Mouse (Mus musculus) layer of hippocampus, postnatal 36 days (tissue): ENCODE data around the gene Mterf2. TPM values are rescaled to one million over a fixed set of nuclear protein-coding genes. Genes with fewer than 3 reads are reported as not detected.
A peak's percentile ranks its signal among the peaks of the same experiment; 100 is the strongest.

ENCODE experiments used
- DNase-seq, 2 experiments: peaks; one replicate each; pipeline ENCODE4 v3.0.0; 2022
- total RNA-seq, 2 experiments: library from RNA; stranded (reverse); gene quantifications; 2 replicates each; pipeline ENCODE4 v1.2.3; 2021

Gene Mterf2
- total RNA-seq: 10 to 100 TPM; 16.0 to 18.9 TPM

DNA sequence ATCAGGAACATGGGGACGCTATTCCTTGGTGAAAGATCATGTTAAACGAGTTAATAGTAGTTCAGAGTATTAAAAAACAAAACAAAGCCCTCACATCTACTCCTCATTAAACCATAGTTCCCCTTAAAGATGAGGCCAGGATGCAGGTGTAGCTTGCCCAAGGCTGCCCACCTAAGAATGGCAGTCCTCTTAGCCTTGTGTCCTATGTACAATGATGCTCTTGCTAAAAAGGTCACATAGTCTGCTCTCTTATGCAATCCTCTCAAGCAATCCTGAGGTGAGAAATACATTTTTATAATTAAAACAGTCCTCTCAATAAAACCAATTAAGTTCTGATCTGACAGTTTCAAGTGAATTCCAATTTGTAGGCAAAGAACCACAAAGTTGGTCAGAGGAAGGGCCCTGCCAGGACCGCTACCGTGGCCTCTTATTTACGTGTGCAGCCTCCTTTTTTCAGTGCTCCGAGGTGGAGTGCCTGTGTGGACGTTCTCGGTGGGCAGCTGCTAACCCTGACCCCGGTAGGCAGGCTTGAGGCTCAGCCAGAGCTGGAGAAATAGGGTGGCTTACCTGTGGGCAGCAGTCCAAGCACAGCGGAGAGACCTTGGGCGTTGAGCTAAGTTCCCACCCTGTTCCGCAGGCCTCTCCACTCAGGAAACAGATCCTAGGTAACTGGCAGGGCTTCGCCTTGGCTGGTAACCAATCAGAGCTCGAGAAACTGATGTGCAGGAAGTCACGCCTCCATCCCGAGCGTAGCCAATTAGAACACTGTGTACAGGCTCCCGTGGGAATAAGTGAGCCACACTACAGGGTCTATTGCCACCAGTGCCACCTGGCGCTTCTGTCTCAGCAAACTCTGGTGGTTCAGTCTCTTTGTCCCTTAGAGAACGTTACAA lies at the start of gene Mterf2:
Gene Mterf2 (minus strand): TSS at position 633 of the 893 bp plus-strand sequence.
- DNase-seq: peak; percentile 91 to 93

DNA sequence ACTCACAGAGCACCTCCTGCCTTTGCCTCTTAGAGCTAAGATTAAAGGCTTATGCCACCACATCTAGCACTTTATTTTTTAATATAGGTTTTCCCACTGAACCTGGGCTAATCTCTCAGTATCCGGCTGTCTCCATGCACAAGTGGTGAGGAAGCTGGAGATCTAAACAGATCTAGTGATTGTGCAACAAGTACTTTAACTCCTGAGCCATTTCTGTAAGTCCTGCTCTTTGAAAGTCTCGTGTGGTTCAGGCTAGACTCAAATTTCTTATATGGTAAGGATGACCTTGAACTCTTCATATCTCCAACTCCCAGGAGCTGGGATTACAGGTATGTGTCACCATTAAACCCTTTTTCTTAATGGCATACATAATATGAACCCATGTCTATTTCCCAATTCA lies 48.8 kb upstream of the Mterf2 start:
- DNase-seq: no peak

DNA sequence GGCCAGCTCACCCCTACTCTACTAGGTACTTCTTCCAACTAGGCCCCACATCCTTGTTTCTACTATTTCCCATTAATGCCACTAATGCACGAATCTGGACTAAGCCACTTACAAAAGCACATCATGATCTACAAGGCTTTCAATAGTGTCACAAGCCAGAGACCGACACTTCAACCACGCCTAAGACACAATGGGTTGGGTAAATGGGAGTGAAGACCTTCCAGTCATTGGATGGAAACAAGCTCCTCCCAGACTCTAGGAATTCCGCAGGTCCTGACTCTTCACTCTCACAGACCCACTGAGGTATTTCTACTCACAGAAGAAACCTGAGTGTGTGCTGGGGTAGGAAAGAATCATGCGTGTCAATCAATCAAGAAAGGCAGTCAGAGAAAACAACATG lies 37.5 kb upstream of the Mterf2 start:
- DNase-seq: no peak

DNA sequence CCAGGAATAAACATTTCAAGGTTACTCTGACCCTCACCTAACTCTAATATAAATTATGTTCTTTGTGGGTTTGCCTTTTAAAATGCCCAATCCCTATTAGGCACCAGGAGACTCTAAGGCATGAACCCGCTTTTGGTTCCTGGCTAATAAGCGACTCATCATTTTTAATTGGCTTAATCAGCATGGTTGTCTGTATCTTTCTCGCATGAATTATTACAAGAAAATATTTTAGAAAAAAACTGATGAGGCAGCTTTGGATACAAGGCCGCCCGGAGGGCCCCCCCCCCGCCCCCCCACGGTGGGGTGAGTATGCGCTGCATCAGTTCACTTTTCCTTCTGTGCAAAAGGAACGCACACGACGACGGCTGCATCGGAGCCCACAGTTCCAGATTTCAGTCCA lies 37.0 kb upstream of the Mterf2 start:
- DNase-seq: no peak

DNA sequence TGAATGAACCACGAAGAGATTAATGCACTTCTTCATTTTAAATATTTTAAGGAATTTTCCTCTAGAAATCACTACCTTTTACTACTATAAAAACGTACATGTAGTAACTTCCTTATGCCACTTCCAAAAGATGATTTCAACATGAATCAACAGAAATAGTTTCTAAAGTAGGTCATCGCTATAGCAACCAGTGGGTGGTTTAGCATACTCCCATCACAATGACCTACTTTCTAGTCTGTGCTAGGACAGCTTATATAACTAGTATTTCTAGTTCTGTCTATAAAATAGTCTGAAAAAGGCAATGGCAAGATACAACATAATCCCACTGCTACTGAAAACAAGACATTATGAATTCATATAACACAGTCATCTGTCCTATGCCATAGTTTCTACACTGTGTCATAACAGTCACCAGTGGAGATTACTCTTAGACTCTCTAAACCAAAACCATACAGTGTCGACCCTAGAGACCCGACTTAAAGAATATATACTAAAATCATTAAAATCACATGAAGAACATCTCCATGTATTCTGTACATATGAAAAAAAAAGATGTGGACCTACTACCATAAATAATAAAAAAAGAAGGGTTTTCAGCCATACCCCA lies 34.0 kb upstream of the Mterf2 start:
- DNase-seq: no peak

DNA sequence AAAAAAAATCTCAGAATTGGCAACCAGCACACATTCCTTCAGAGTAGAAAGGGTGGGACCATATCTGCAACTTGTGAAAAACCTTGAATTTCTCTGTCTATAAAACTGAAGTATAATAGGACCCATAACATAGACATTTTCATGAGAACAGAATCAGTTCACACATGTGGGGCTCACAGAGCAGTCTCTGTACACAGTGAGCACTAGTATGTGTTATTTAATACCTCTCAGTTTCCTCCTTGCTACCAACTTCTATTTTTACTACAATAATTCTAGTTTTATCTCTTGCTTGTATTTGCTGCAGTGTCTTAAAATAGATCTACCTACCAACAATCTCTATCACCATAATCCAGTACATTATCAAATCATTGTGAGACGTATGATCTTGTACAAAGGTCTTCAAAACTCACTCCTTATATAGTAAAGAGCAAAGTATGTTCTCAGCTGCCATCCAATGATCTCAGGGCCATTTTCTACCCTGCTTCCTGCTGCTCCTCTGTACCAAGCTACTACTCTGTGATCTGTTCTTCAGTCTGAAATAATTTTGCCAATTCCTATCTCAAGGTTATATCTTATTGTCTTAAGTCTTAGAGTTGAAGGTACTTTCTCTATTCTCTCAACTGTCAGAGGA lies 32.3 kb upstream of the Mterf2 start:
- no peak for DNase-seq

DNA sequence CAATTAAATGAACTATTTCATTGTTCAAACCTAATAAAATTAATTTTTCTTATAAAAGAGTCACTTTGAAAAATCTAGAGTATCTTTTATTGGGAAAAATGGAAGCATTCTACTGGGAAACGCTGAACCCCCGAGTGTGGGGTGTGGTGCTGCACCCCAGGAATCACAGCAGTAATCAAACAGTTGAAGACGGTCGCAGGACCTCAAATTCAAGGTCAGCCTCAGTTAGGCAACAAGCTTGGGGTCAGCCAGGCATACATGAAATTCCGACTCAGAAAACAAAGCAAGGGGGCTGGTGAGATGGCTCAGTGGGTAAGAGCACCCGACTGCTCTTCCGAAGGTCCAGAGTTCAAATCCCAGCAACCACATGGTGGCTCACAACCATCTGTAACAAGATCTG lies 29.6 kb upstream of the Mterf2 start:
- DNase-seq: no peak

DNA sequence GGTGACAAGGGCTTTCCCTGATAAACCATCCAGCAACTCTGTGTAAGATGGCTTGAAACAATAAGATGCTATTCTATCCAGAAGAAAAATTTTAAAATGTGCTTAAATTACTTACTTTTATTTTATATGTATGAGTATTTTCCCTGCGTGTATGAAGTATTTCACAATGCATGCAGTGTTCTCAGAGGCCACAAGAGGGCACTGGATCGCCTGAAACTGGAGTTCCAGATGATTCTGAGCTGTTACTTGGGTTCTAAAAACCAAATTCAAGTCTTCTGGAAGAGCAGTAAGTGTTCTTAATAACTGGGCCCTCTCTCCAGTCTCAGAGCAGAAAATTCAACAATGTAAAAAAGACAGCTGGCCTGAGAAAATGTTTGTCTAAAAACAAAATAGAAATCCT lies 26.4 kb upstream of the Mterf2 start:
- peak; percentile 22 to 50 for DNase-seq

DNA sequence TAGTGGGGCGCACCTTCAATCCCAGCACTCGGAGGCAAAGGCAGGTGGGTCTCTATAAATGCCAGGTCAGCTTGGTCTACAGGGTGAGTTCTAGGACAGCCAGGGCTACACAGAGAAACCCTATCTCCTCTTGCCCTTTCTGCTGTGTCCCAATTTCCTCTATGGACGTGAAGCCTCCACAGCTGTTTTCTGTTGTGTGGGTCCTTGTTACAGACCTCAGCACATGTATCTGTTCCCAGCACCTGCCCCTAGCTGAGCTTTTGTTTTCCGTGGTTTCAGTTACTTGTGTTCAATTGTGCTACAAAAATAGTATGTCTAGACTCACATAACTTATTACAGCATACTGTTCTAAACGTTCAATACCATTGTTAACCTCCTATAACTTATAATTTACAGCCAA lies 21.4 kb upstream of the Mterf2 start:
- DNase-seq: no peak

DNA sequence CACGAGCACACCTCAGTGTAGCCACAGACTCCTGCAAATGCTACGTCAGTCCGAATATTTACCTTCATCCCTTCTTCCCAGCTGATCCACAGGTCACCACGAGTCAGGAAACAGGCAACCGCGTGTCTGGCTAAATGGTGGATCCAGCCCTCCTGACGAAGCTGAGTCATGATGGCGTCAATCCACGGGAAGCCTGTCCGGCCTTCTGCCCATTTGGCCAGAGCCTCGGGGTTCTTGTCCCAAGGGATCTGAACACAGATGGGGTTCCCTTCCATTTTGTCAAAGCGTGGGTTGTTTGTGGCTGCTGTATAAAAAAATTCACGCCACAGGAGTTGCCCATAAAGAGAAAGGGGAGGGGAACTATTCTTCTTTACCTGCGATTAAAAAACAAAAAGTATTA lies 18.5 kb upstream of the Mterf2 start:
- no peak for DNase-seq

DNA sequence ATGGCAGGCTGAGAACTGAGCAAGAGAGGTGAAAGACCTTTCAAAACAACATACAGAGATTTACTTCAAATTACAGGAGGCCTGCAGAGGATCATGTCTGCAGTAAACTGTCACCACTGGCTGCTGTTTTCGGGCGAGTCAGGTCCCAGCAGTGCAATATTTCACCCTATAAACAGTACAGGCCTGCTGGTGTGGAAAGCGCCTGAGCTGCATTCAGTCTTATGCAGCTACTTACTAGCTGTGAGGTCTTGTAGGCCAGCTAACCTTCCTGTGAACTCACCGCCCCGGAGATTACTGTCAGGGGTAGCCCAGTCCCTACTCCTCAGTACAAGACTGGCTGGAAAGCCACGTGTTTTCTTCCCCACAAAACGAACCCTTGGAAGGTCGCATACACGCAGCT lies 13.6 kb upstream of the Mterf2 start:
- DNase-seq: no peak

DNA sequence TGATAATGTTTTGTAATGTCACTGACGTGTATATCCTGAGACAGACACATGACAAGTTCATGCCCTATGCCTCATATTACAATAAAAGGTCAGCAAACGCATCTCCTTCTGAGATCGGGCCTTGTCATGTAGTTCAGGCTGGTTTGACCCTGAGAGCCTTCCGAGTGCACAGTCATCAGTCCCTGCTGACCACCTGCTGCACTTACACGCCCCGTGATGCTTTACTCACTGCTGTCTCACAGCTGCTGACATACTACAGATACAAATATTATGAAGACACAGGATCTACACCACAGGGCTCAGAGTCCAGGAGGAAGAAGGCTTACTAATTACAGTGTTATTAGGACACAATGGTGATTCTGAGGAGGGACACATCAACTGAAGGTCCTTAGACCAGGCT lies 8.7 kb upstream of the Mterf2 start:
- no peak for DNase-seq

DNA sequence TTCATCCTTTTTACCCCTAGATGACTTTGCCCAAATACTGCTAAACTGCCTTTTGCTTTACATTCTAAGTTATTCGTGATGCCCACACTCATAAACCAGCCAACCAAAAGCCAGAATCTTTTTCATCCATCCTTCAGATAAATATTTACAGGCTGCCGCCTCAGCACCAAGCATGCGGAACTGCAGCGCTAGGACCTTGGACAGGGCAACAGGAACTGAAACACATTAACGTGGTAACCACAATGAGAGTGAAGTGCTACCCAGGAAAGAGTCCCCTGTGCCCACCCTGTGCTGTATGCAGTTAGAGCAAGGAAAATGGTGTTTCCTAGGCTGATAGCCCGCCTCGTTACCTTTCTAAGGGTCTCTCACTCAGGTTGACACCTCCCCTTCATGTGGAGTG lies 626 bp upstream of the Mterf2 start:
- DNase-seq: no peak

DNA sequence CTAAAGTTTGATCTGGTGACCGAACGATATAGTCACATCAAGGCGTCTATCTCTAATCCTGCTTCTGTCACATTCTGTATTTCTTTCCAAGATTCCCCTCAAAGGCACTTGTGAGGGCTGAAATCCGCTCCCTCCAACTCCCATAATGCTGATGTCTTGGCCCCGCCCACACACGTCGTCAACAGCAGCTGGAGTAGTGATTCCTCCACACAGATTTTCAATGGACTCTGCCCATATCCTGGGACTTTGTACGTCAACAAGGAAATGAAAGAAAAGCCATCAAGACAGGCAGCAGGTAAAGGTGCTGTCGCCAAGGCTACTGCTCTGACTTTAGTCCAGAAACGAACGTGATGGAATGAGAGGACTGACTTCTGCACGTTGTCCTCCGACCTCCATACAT lies 2.6 kb downstream of the Mterf2 start:
- DNase-seq: no peak

DNA sequence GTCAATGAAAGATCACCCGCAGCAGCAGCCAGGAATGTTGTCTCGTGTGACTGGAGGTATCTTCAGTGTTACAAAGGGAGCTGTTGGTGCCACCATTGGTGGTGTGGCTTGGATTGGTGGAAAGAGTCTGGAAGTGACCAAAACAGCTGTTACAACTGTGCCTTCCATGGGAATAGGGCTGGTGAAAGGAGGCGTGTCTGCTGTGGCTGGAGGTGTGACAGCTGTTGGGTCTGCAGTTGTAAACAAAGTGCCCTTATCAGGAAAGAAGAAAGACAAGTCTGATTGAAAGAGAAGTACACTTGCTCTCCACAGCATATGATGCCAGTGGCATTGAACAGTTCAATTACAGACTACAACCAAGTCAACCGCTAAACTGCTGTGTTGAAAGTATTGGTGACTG lies 13.4 kb downstream of the Mterf2 start:
- no peak for DNase-seq

DNA sequence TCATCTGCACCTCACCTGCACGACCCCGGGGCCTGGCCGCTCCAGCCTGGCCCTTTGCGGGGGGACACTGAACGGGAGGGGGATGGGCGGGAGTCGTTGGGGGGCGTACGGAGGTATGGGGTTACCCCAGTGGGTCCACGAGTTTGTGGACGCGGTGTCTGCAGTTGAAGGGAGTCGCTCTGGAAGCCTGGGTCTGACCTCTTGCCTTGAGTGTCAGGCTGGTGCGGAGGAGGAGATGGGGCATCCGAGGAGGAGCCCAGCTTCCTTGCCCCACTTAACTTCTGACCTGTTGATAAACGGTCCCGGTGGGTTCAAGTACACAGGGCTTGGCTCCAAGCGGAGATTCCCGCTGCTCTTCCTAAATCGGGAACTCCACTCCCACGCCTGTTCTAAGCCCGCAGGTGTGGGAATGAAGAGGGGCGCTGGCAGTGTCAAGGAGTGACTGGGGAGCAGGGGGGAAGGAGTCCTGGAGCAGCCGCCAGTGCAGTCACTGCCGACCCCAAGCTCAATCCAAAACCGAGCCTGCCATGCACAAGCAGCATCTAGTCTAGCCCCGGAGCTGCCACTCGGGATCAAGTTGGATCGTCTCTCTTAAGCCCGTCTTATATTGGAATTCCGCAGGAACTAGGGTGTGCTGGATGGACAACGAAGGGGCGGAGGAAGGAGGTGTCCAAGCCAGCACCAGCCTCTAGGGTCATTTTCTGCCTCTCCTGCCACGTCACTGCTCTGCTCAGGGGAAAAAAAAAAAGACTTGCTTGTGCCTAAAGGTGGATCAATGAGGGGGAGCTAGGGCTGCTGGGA lies 24.5 kb downstream of the Mterf2 start:
- DNase-seq: peak; percentile 10 to 13

DNA sequence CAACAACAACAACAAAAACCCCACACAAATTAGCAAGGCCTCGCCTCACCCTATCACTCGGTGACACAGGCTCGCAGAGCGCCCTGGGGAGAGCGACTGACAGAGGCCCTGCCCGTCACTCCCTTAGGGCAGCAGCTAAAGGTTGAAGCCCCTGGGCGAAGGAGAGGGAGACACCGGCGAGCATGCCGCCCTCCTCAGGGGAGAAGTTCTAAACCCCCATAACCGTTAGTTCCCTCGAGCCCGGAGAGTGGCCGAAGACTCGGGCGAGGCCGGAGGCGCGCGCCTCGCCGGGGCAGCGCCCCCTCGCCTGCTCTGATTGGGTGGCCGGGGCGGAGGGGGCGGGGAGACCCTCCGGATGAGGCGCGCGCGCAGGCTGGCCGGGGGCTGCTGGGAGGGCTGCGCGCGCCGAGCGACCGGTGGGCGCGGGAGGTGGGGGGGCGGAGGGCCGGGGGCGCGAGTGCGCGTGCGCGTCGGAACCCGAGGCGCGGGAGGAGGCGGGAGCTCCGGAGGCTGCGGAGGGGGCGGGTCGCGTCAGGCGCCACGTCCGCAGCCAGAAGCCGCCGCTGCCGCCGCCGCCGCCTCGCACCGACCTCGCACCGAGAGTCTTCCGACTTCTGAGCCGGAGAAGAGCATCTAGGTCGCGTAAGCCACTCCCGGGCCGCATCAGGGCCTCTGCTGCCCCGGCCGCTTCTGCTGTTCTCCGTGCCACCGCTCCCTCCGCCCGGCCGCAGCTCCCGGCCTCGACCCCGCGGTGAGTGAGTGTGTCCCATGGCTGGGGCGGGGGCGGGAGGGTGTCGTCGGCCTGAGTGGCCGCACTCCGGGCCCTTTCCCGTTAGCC lies 25.4 kb downstream of the Mterf2 start, which contains the start of the genes Fhl4 and Tmem263:
Gene Fhl4 (minus strand): TSS at position 249 of the 838 bp plus-strand sequence.
Gene Tmem263 (plus strand): TSS at position 381 of the 838 bp plus-strand sequence.
- DNase-seq: peak; percentile 77

DNA sequence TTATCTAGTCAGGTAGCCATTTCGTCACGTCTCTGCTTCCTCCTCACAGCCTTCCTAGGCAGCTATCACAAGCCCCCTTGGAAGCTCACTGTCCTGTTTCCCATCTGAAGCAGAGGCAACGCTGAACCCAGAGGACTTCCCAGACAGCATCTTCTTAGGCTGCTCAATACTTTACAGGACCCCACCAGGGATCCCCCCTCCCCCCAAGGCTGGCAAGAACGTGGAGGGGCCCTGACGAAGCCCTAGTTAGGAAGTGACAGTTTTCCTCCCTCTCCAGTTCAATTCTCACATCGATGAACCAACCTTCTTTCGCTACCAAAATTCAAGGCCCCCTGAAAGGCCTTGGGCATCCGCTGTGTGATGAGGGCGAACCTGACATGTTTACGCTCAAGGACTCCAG lies 26.0 kb downstream of the Mterf2 start:
- no peak for DNase-seq

DNA sequence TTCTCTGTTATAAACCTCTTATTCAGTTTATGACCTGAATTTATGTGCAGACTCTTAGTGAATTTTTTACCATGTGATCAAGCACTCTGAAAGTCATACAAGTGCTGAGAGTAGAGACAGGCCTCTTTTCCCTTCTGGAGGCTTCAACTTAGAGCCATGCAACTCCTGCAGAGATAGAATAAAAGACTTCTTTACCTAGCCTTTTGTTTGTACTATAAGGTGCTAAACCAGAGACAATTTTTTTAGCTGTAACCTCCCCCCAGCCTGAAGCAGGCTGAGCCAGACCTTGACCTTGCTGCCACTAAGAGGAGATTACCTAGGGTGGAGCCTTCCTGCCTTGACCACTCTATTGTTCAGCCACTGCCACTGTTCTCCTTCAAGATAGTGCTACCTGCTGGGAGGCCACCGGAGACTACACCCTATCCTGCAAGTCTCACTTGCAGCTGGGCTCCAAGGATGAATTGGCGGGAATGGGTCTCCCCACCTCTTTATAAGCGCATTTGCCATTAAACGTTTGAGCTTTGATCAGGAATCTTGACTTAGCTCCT lies 56.1 kb downstream of the Mterf2 start:
- DNase-seq: no peak
